Mouse (Mus musculus) small intestine, adult 2 months (tissue): ENCODE results near the gene Nkx2-9. TPM values are rescaled to one million over a fixed set of nuclear protein-coding genes. Genes with fewer than 3 reads are reported as not detected.
A peak's percentile ranks its signal among the peaks of the same experiment; 100 is the strongest.

Experiments used
- H3K27ac ChIP-seq: fragments of 200-500 bp; 2 replicates; pipeline ENCODE4 v1.5.1; 2012; ENCODE audit warnings: low read depth, low read length, control low read depth, inconsistent platforms; ENCODE audit not compliant: insufficient read depth
- H3K27me3 ChIP-seq: fragments of 200-500 bp; 2 replicates; pipeline ENCODE4 v1.6.1; 2012; ENCODE audit warnings: mild to moderate bottlenecking, moderate library complexity, low read length, inconsistent platforms; ENCODE audit not compliant: control insufficient read depth, insufficient read depth
- H3K36me3 ChIP-seq: fragments of 200-500 bp; 2 replicates; pipeline ENCODE4 v1.6.1; 2012; ENCODE audit warnings: mild to moderate bottlenecking, low read length, control low read depth, inconsistent platforms; ENCODE audit not compliant: control insufficient read depth, insufficient read depth
- H3K4me1 ChIP-seq: fragments of 200-500 bp; 2 replicates; pipeline ENCODE4 v1.6.1; 2012; ENCODE audit warnings: low read length, inconsistent platforms, mixed read lengths; ENCODE audit not compliant: control insufficient read depth, insufficient read depth, insufficient read length
- H3K4me3 ChIP-seq: fragments of 200-500 bp; 2 replicates; pipeline ENCODE4 v1.5.1; 2012; ENCODE audit warnings: low read depth, mild to moderate bottlenecking, control low read depth, inconsistent platforms, low read length, moderate library complexity
- CTCF ChIP-seq: fragments of 200-500 bp; IDR thresholded peaks from 2 replicates; pipeline ENCODE4 v1.5.1; 2012; ENCODE audit warnings: low read depth, mild to moderate bottlenecking, control low read depth, inconsistent platforms, low read length, moderate library complexity, mixed read lengths; ENCODE audit not compliant: insufficient replicate concordance, insufficient read length; ENCODE audit errors: extremely low read depth
- POLR2A ChIP-seq: fragments of 200-500 bp; IDR thresholded peaks from 2 replicates; pipeline ENCODE4 v1.6.1; 2012; ENCODE audit warnings: low read depth, mild to moderate bottlenecking, control low read depth, inconsistent platforms, low read length, moderate library complexity
- WGBS: fragments of 180-500 bp; shearing (Covaris S2); methylation state at CpG from one replicate; pipeline ENCODE4 v1.1.7; 2018; 5-methylcytosine and 5-hydroxymethylcytosine counted together
- polyA plus RNA-seq: library from polyadenylated mRNA; depleted of rRNA; stranded (reverse); fragments of >200 nt; gene quantifications from 2 replicates; pipeline ENCODE4 v1.2.3, GENCODE M21; 2012; rRNA removed

The Nkx2-9 gene
- polyA plus RNA-seq, 1 experiment: 0.15 TPM

DNA sequence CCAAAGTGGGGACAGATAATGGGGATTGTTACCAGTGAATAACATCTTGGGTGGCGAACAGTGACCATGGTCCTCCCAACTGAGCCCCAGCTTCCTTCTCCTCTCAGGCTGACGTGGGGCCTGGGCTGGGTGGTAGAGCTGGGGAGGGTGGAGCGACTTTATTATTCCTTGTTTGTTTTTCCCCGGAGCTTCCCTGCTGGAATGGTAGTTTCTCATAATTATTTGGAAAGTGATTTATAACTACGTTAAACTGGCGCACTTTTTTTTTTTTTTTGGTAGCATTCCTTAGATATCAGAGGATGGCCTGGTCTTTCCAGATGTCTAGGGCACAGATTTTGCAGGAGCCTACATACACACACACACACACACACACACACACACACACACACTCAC is 350 bp upstream of the Nkx2-9 start:
- Histone ChIP-seq H3K4me3 (no peak overlapping the region), H3K36me3 (no peaks in the 10 kb centered on the region), H3K27ac (no peak overlapping the region), H3K27me3 (peaks cover 39% of the 10 kb centered on the region), H3K4me1 (no peaks in the 10 kb centered on the region)
- no peak for TF ChIP-seq POLR2A
- TF ChIP-seq CTCF: no peak
- WGBS: 5% methylated on average over 6 of the region's 6 CpGs

GRCm38 (mm10) chr12:56612349-56612735 is 742 bp downstream of the Nkx2-9 start:
- Histone ChIP-seq H3K36me3 (no peaks in the 10 kb centered on the region), H3K4me1 (no peaks in the 10 kb centered on the region), H3K4me3 (no peak overlapping the region), H3K27ac (no peak overlapping the region), H3K27me3 (peaks cover 39% of the 10 kb centered on the region)
- TF ChIP-seq CTCF (no peak), POLR2A (no peak)
- under 1% methylated on average over 10 of the region's 10 CpGs for WGBS

DNA sequence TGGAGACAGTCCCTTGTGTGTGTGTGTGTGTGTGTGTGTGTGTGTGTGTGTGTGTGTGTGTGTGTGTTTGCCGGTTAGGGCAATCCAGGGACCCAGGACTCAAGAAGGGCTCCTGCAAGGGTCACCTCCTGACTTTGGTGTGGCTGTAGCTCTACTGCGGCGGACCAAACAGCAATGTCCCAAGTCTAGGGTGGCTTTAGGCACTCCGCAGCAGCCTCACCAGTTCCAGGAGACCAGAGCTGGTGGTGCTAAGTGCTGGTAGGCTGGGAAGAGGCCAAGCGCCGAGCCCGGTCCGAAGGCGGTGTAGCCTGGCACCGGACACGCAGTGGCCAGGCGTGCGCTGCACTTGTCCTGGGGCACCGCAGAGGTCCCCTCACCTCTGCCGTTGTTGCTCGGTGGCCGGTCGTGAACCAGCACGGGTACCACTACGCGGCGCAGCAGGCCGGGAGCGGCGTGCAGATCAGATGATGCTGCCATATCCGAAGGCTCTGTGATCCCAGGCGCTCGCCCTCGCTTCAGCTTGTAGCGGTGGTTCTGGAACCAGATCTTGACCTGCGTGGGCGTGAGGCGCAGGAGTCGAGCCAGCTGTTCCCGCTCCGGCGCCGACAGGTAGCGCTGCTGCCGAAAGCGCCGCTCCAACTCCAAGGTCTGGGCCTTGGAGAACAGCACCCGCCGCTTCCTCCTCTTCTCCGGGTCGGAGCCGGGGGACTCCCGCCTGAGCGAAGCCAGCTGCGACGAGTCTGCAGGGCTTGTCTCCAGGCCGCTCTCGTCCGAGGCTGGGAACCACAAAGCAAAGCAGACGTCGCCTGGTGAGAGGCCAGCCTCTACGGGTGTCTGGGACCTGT is 1.4 kb downstream of the Nkx2-9 start:
- H3K4me3 ChIP-seq: no peak overlapping the region
- peaks cover 39% of the 10 kb centered on the region for H3K27me3 ChIP-seq
- H3K4me1 ChIP-seq: no peaks in the 10 kb centered on the region
- TF ChIP-seq POLR2A: no peak
- TF ChIP-seq CTCF: no peak
- WGBS: 2% methylated on average over 57 of the region's 57 CpGs
- H3K27ac ChIP-seq: no peak overlapping the region
- H3K36me3 ChIP-seq: no peaks in the 10 kb centered on the region

- H3K36me3 ChIP-seq: no peaks in the 10 kb centered on the region
- peaks cover 37% of the 10 kb centered on the region for H3K27me3 ChIP-seq
- H3K4me1 ChIP-seq: no peaks in the 10 kb centered on the region
- no peak overlapping the region for H3K4me3 ChIP-seq
- TF ChIP-seq POLR2A (no peak), CTCF (no peak)
- 3% methylated on average over 6 of the region's 6 CpGs for WGBS
- H3K27ac ChIP-seq: no peak overlapping the region
Measured at GRCm38 (mm10) chr12:56610851-56611250, 2.2 kb downstream of the Nkx2-9 start.

DNA sequence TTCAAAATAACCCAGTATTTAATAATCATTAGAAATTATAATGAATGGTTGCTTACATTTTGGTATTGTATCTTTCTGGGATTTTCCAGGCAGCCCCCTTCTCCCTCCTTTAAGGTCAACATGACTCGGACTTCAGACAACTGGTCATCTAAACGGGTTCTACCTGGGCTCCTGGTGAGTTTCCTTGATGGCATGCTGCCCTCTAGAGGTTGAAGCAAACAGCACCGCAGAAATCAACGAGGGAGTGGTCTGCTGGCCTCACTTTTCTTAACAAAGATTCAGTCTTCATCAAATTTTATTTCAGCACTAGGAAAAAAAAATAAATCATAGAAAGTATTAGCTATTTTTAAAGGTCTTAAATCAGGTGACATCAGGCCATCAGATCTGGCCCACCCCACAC is 21.4 kb downstream of the Nkx2-9 start:
- no peaks in the 10 kb centered on the region for H3K27me3 ChIP-seq
- no peaks in the 10 kb centered on the region for H3K36me3 ChIP-seq
- H3K4me1 ChIP-seq: no peaks in the 10 kb centered on the region
- no peak for TF ChIP-seq POLR2A
- TF ChIP-seq CTCF: peak; percentile 54; the same call in 1 of the 2 replicates
- no peak overlapping the region for H3K4me3 ChIP-seq
- H3K27ac ChIP-seq: no peak overlapping the region
- 8% methylated on average over 4 of the region's 4 CpGs for WGBS

DNA sequence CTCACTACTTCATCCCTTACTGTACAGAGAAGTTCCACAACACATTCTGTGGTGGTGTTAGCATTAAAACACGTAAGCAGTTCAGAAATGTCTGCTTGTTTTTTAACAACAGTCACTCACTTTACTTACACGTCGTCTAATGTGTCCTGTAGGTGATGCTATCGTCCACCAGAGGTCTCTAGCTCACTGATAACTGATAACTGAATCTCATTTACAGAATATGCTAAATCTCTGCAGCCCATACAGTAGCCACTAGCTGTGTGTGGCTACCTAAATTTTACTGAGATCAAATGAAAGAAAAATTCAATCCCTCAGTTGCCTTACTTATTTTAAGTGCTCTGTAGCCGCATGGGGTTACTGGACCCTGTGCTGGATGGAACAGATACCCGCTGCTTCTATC is 25.3 kb downstream of the Nkx2-9 start:
- H3K36me3 ChIP-seq: no peaks in the 10 kb centered on the region
- no peaks in the 10 kb centered on the region for H3K27me3 ChIP-seq
- H3K4me1 ChIP-seq: no peaks in the 10 kb centered on the region
- no peak overlapping the region for H3K4me3 ChIP-seq
- no peak overlapping the region for H3K27ac ChIP-seq
- no peak for TF ChIP-seq CTCF
- TF ChIP-seq POLR2A: no peak
- WGBS: 28% methylated on average over 6 of the region's 6 CpGs

Other genes with a start within 250 kb of the Nkx2-9 start
- gene Nkx2-1, start 76.4 kb downstream of the Nkx2-9 start, polyA plus RNA-seq: not detected in 2 replicates
- gene Pax9, start 78.5 kb upstream of the Nkx2-9 start, polyA plus RNA-seq: not detected in 2 replicates